Mouse (Mus musculus): ENCODE measurements around the gene Cpn1.

Gene Cpn1

GRCm38 (mm10) chr19:43938355-43938754, 48.0 kb downstream of the Cpn1 start:
- no peak for DNase-seq

DNA sequence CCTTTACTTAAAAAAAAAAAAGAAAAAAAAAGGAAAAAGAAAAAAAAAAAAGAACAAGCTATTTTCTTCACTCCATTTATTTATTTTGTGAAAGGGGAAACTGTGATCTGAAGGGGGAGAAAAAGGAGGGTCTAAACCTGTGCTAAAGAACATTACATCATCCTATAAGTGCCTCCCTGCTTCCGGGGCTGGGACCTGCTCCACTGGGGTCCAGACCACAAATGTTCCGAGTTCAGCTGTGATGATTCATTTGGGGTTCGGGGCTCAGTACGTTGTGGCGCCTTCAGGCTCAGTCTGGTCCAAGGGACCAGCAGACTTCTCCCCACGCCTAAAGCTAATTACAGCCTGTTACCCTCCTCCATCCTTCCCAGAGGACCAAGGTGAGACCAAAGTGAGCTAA, 55.4 kb downstream of the Cpn1 start:
- no peak for DNase-seq

DNA sequence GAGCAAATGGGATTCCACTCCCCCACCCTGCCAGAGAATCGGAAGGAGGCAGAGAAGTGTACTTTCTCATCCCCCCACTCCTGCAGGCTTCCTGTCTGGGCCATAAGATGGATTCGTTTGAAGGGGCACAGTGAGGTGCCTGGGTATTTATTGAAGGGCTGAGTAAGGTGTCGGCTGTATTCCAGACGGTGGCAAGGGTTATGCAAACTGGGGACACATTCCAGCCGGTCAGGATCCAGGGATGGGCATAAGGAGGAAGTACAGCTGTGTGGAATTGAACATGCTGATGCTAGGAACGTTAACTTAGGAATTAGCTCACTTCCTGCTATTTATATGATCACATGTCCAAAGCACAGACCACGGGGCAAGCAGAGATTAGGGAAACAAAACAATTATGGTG, 56.0 kb downstream of the Cpn1 start:
- DNase-seq, result no peak

DNA sequence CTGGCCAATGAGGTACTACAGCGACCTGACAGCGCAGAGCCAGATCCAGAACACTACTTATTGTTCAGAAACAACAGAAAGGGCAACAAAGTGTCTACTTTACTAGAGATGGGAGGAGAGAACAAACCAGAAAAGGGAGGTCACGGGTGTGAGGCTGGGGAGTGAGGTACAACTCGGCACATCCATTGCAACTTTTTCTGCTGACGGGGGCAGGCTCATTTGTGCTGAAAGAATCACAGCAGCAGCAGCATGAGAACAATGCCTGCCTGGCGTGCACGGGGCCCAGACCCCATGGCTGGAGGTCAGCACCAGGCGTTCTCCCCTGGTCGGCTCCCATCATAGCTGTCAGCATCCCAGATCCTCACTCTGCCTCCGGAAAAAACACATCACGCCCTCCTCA, 56.5 kb downstream of the Cpn1 start:
- DNase-seq, result no peak

- DNase-seq, result no peak
Measured at GRCm38 (mm10) chr19:43927967-43928366, 58.4 kb downstream of the Cpn1 start.

DNA sequence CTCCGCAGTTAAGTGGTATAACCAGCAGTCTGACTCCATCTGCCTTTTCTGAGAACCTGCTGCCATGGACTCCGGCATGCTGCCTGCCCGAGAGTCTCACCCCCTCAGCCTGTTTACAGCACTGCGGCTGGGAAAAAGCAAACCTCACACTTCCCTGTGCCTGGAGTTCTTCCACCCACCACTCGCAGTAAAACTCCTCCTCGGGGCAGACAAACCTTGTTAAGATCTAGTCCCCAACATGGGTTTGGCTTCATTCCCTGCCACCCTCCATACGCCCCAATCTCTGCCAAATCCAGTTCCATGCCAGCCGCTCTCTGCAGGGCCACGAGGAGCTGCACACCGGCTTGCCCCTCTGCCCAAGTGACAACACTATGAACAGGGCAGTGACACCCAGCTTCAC, 59.3 kb downstream of the Cpn1 start:
- DNase-seq, result peak; percentile 60

GRCm38 (mm10) chr19:43926141-43926987, 60.0 kb downstream of the Cpn1 start:
- no peak for DNase-seq

- DNase-seq, result no peak
Measured at GRCm38 (mm10) chr19:43924361-43924760, 62.0 kb downstream of the Cpn1 start.

DNA sequence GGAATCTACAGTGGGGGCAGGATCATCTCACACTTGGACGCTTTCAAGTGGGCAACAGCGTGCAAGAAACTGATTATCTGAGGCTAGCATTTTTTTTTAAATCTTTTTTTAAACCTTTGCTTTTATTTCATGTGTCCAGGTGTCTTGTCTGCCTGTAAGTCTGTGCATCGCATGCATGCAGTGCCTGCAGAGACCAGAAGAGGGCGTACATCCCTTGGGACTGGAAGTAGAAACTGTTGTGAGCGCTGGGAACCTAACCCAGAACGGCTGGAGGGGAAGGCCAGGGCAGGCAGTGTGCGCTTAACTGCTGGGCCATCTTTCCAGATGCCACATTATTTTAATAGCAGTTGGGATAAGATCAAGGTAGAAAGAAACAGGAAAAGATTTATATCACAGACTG, 63.4 kb downstream of the Cpn1 start:
- DNase-seq, result no peak

DNA sequence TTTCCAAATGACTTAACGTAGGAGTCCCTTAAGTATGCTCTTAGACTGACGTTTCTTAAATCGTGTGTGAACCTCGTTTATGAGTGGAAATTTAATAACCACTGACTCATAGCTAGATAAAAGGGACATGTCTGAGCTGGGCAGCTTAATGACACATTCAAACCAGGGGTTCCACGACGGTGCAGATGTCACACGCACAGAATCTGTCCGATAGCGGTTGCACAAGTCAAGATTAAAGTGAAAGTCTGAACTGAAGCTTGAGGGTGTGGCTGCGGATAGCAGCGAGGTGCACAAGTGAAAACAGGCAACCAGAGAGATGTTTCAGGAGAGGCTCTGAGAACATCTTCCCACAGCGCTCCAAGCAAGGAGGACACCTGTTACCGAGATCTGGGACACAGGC, 64.9 kb downstream of the Cpn1 start:
- DNase-seq, result no peak

GRCm38 (mm10) chr19:43920453-43921300, 65.7 kb downstream of the Cpn1 start:
- DNase-seq, result no peak

DNA sequence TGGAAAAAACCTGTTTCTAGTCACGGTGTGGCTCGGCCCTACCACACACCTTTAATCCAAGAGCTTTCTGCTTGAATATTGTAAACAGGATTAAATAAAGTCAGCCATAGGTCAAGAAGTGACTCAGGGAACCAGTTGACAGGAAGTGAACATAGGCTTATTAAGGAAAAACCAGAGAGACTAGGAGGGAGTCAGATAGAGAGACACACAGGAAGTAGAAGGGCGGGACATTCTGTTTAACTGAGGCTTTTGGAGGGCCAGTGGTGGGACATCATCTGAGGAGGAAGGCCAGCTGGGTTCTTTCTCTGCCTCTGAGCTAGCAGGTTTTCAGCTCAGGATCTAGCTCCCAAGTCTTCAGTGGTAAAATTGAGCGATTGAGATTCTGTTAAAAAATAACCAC, 66.5 kb downstream of the Cpn1 start:
- DNase-seq, result no peak

- DNase-seq, result no peak
Measured at GRCm38 (mm10) chr19:43918834-43919233, 67.5 kb downstream of the Cpn1 start.

DNA sequence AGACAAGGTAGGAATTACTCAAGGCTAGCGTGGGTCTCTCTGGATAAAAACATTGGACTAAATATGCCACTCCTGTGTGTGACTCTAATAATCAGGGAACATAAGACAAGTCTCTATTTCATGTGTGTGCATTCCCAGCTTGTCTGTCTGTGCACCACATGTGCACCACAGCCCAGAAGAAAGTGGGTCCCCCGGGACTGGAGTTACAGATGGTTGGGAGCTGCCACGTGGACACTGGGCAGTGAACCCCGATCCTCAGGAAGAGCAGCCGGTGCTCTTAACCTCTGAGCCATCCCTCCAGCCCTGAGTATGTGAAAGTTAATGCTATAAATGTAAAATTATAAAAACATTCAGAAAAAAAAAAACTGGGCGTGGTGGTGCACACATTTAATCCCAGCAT, 68.6 kb downstream of the Cpn1 start:
- no peak for DNase-seq

DNA sequence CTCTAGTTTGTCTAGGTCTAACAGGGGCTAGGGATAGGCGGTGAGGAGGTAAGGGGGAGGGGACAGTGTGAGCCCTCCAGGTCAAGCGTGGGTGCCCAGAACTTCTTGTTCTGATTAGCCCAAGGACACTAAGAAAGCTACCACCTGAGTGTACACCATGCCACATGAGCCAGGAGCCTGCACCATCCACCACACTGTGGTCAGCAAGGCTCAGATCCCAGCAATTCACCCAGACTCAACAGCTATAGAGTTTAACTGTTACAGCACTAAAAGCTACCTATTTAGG, 69.0 kb downstream of the Cpn1 start:
- DNase-seq, result no peak

DNA sequence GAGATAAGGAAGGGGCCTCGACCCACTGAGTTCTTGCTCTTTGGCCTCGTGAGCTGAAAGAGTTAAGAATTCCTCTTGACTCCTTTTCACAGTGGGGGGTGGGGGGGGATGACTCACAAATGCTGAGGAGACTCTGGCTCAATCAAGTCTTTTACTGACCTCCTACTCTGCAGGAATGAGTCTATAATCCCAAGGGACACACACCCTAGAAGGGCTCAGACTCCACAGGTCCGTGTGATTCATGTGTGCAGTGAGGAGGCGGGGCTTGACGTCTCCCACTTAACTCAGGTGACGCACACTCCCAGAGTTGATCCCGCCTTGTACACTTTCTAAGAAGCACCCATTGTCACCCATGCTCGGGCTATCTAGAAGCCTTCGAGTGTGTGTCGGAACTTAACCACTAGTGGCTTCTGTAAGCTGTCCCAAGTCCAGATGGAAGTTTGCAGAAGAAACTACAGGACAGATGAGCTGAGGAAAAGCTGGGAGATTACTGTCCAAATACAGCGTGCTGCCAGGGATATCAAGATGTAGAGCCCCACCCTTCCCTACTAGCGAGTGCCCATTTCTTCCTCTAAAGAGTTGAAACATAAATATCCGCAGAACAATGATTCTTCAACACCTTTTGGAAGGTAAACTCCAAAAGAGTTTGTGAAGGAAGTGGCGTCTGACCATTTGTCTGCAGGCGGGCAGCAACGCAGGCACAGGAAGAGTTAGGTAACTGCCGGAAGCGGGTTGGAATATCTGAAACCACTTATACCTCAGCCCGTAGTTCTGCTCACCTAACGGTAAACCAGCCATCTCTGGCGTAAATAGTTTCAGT, 69.6 kb downstream of the Cpn1 start:
- DNase-seq, result no peak

GRCm38 (mm10) chr19:43915431-43915830, 70.9 kb downstream of the Cpn1 start:
- DNase-seq, result no peak

GRCm38 (mm10) chr19:43914986-43915385, 71.4 kb downstream of the Cpn1 start:
- DNase-seq, result no peak

GRCm38 (mm10) chr19:43912775-43913486, 73.4 kb downstream of the Cpn1 start:
- no peak for DNase-seq

DNA sequence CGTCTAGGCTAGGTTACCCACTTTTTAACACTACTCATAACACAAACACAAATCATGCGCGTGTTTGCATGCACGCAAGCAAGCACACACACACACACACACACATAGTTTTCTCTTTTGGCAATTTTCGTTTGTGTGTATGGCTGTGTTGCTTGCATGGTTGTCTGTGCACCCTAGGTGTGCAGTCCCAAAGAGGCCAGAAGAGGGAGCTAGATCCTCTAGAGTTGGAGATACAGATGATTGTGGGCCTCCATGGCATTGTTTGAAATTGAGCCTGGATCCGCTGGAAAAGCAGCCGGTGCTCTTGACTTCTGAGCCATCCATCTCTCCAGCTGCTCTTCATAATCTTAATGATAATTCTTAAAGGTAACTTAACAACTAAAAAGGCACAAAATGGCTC, 79.9 kb downstream of the Cpn1 start:
- no peak for DNase-seq

Measured in cerebellum, adult 9-11 months (tissue).